Mouse (Mus musculus) stomach, embryonic 15.5 days (tissue): ENCODE measurements around the gene Unc5cl. TPM values are rescaled to one million over a fixed set of nuclear protein-coding genes. Genes with fewer than 3 reads are reported as not detected.

Experiments
- ATAC-seq: fragments of 200-750 bp; cut with Nextera tagmentation; 2 replicates; pipeline ENCODE4 v1.8.0; 2017; ENCODE audit warnings: low read depth, moderate number of reproducible peaks, moderate TSS enrichment; ENCODE audit not compliant: insufficient read depth, low FRiP score
- H3K27ac ChIP-seq: fragments of 300-500 bp; sonication (generic); 2 replicates; pipeline ENCODE4 v1.5.1; 2015; ENCODE audit warnings: mild to moderate bottlenecking, inconsistent platforms
- H3K27me3 ChIP-seq: fragments of 300-500 bp; sonication (generic); replicated peaks from 2 replicates; pipeline ENCODE4 v1.6.1; 2015; ENCODE audit warnings: inconsistent platforms
- H3K36me3 ChIP-seq: fragments of 300-500 bp; sonication (generic); 2 replicates; pipeline ENCODE4 v1.6.1; 2015; ENCODE audit warnings: inconsistent platforms
- H3K4me1 ChIP-seq: fragments of 300-500 bp; sonication (generic); 2 replicates; pipeline ENCODE4 v1.6.1; 2015; ENCODE audit warnings: inconsistent platforms
- H3K4me2 ChIP-seq: fragments of 300-500 bp; sonication (generic); 2 replicates; pipeline ENCODE4 v1.6.1; 2015; ENCODE audit warnings: mild to moderate bottlenecking, inconsistent platforms
- H3K4me3 ChIP-seq: fragments of 300-500 bp; sonication (generic); replicated peaks from 2 replicates; pipeline ENCODE4 v1.5.1; 2015; ENCODE audit warnings: inconsistent platforms
- H3K9ac ChIP-seq: fragments of 300-500 bp; sonication (generic); 2 replicates; pipeline ENCODE4 v1.6.1; 2015; ENCODE audit warnings: inconsistent platforms
- H3K9me3 ChIP-seq: fragments of 300-500 bp; sonication (generic); 2 replicates; pipeline ENCODE4 v1.6.1; 2016; ENCODE audit warnings: inconsistent platforms
- WGBS: fragments of 180-500 bp; shearing (Covaris S2); methylation state at CpG from one replicate; pipeline ENCODE4 v1.1.7; 2015; 5-methylcytosine and 5-hydroxymethylcytosine counted together
- polyA plus RNA-seq: library from polyadenylated mRNA; unstranded; fragments of >200 nt; fragmentation: Nextera tagmentation; extraction: Ambion mirVana; gene quantifications from 2 replicates; pipeline ENCODE4 v1.2.1, GENCODE M21; 2015

Unc5cl gene
- polyA plus RNA-seq, 1 experiment from 2014 or later, result 14.3 TPM

DNA sequence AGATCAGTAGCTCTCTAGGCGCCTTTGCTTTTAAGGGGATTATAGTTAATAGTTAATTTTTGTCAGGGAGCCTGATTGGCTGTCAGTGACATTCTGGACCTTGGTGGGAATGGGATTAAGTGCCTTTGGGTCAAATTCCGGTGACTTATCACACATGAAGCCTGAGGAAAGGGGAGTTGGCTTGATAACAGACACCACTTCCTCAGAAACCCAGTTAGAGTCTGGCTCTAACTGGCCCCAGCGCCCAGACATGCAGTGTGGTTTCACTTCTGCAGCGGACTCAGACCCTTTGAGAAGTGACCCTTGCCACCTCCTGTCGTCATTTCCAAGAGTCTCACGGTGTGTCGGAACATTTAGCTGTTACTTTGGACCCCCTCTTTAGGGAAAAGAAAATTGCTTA lies 36.5 kb upstream of the Unc5cl start:
- Histone ChIP-seq H3K27ac (peak overlapping the region; percentile 72), H3K4me1 (no peaks in the 10 kb centered on the region), H3K9me3 (no peaks in the 10 kb centered on the region), H3K4me3 (no peak overlapping the region), H3K36me3 (peaks cover 14% of the 10 kb centered on the region; the same call in 1 of the 2 replicates), H3K9ac (no peak overlapping the region), H3K27me3 (no peaks in the 10 kb centered on the region), H3K4me2 (peak overlapping the region; percentile 28; the same call in 1 of the 2 replicates)
- whole genome bisulfite sequencing, result 68% methylated on average over 7 of the region's 7 CpGs
- ATAC-seq, result peak; percentile 66

DNA sequence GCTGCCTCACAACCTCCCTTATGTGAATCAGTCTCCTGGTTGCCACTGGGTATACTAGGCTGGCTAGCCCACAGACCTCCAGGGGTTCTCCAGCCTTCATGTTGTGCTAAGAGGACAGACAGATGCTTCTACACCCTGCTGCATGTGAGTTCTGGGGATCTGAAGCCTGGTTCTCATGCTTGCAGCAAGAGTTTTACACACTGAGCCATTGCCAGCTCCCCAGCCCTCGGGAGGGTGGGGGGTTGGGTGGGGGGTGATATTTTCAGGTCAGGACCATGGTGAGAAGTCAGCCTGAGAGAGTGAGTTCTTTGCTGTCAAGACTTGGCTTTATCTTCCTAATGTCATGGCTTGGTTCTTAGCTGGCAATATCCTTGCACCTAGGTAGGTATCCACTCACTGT lies 35.9 kb upstream of the Unc5cl start:
- Histone ChIP-seq H3K9ac (no peak overlapping the region), H3K4me1 (0 out of 2 replicates have a peak, but pooled peaks cover 3% of the 10 kb centered on the region), H3K27me3 (no peaks in the 10 kb centered on the region), H3K36me3 (peaks cover 14% of the 10 kb centered on the region; the same call in 1 of the 2 replicates), H3K27ac (peak overlapping the region; percentile 72), H3K4me3 (no peak overlapping the region), H3K4me2 (peak overlapping the region; percentile 28; the same call in 1 of the 2 replicates), H3K9me3 (no peaks in the 10 kb centered on the region)
- 91% methylated on average over 1 of the region's 1 CpGs for WGBS
- no peak for ATAC-seq

DNA sequence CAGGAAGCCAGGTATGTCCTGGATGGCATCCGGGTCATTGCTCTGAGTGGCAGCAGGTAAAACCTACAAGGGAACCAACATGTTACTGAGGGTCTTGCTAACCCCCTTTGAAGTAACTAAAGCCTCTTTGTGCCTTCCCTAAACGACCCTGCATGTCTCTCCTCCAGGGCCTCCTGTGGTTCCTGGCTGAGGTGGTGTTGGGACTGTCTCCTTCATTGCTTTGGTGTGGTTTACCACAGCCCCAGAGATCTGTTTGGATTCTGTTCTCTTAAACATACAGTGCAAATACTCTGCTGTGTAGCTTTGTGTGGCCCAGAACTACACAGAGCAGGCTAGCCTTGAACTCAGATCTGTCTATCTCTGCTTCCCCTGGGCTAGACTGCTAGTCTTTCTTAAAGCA lies 35.1 kb upstream of the Unc5cl start:
- 60% methylated on average over 2 of the region's 2 CpGs for WGBS

DNA sequence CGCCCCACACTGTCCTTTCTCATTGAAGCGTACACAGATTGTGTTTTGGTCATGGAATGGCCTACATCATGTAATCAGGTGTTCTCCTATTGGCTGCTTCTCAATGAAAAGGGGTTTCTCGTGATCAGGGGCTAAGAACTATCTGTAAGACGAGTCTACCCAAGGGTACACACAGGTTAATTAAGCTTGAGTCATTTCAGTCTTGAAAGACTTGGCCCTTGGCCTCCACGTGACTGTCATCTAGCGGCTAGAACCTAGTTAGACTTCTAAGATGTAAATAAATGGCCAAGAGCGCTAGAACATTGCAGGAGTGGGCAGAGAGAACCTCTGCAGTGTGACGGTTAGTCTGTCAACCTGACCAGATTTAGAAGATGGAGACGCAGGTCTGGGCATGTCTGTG lies 30.5 kb upstream of the Unc5cl start:
- H3K9ac ChIP-seq, result no peak overlapping the region
- H3K36me3 ChIP-seq, result no peaks in the 10 kb centered on the region
- WGBS, result 82% methylated on average over 9 of the region's 9 CpGs
- H3K27me3 ChIP-seq, result no peaks in the 10 kb centered on the region
- H3K4me1 ChIP-seq, result peaks cover 26% of the 10 kb centered on the region
- no peak overlapping the region for H3K27ac ChIP-seq
- ATAC-seq, result no peak
- no peaks in the 10 kb centered on the region for H3K9me3 ChIP-seq
- no peak overlapping the region for H3K4me3 ChIP-seq
- H3K4me2 ChIP-seq, result no peak overlapping the region

More for the DNA sequence above, 35.1 kb upstream of the Unc5cl start:
- no peak overlapping the region for H3K27ac ChIP-seq
- H3K9ac ChIP-seq, result no peak overlapping the region
- no peak for ATAC-seq
- peaks cover 9% of the 10 kb centered on the region; the same call in 1 of the 2 replicates for H3K36me3 ChIP-seq
- no peaks in the 10 kb centered on the region for H3K9me3 ChIP-seq
- H3K4me2 ChIP-seq, result no peak overlapping the region
- 0 out of 2 replicates have a peak, but pooled peaks cover 6% of the 10 kb centered on the region for H3K4me1 ChIP-seq
- H3K27me3 ChIP-seq, result no peaks in the 10 kb centered on the region
- H3K4me3 ChIP-seq, result no peak overlapping the region

DNA sequence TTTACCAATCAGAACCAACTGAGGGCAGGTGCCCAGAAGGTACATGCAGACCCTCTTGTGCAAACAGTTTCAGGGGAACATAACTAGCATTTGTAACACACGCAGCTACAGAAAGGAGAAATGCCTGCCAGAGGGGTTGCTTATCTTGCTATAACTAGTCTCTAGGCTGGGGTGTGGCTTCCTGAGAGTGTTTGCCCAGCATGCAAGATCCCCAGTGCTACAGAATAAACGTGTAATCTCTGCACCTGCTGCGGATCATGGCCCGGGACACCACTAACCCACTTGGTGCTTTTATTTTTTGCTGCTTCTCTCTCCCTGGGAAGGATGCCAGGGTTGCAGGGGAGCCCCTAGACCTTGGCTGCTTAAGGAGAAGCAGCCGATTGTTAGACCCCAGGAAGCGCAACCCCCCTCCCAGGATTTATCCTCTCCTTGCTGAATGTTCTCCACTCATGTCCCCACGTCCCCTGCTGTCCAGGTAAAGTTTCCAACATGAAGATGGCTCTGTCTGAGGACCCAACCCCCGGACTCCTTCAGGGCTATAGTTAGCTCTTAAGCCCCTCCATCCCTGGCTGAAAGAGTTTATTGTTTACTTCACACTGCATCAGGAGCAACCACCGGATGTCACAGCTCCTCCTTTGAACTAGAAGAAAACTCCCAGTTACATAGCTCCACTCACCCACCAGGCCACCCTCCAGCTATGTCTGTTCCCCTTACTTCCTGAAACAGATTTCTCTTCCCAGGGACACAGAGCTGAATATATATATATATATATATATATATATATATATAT lies 28.7 kb upstream of the Unc5cl start:
- Histone ChIP-seq H3K4me1 (peaks cover 35% of the 10 kb centered on the region), H3K9ac (no peak overlapping the region), H3K4me2 (no peak overlapping the region), H3K36me3 (no peaks in the 10 kb centered on the region), H3K27ac (peak overlapping the region; percentile 79), H3K27me3 (no peaks in the 10 kb centered on the region), H3K9me3 (no peaks in the 10 kb centered on the region), H3K4me3 (no peak overlapping the region)
- ATAC-seq, result peak; percentile 76
- WGBS, result 31% methylated on average over 9 of the region's 9 CpGs

DNA sequence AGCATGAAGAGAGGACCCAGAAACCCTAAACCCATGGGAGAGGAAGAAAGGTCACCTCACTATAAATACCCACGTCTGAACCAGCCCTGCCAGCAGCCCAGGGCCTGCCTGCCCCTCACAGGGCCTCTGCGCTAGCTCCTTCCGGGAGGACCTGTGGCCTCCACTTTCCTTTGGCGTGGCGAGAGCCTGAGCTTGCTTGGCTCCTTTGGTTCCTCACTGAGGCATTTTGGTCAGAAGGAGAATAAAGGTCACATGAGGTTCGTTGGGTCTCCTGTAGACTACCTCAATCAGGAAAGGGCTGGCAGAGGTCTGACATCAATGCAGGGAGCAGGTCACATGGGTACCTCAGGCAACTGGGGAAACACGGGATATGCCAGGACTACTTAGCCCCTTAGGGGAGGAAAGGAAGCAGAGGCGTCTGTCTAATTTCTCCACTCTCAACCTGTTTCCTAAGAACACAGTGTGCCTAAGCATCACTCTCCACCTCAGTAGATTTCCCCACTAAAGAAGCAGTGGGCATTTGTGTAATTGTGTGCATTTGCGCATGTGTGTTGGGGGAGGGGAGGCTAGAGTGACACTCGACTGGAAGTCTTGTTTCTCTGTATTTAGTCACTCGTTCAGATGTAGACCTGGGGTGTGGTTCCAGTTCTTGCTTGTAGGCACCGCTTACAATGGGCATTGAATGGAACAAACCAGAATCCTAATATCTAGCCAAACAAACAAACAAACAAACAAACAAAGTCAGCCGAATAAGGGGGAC lies 27.5 kb upstream of the Unc5cl start:
- peaks cover 37% of the 10 kb centered on the region for H3K4me1 ChIP-seq
- no peak overlapping the region for H3K9ac ChIP-seq
- H3K9me3 ChIP-seq, result no peaks in the 10 kb centered on the region
- ATAC-seq, result no peak
- peak overlapping the region; percentile 54; the same call in 1 of the 2 replicates for H3K27ac ChIP-seq
- no peaks in the 10 kb centered on the region for H3K27me3 ChIP-seq
- H3K4me3 ChIP-seq, result no peak overlapping the region
- no peak overlapping the region for H3K4me2 ChIP-seq
- no peaks in the 10 kb centered on the region for H3K36me3 ChIP-seq
- WGBS, result 64% methylated on average over 13 of the region's 13 CpGs

DNA sequence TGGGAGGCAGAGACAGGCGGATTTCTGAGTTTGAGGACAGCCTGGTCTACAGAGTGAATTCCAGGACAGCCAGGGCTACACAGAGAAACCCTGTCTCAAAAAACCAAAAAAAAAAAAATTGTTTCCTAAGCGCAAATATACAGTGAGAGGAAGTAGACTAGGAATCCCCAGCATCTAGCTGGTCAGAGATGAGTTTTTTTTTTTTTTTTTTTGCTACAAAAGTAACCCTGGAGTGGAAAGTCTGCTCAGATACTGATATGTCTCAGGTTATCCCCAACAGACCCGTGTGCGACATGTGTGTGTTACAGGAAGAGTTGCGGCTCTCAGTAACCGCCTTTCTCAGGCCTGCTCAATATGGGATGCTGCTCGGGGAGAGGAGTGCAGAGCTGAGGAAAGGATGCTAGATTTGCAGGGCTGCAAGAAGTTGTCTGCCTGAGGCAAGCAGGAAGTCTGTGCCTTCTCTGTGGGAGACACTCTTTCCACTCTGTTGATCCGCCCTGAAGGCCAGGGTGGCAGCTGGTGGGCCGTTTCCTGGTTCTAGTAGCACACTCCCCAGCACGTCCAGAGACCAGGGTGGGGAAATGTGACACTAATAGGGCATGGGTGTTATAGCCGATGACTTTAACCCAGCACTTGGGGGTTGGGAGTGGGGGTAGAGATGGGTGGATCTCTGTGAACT lies 26.7 kb upstream of the Unc5cl start:
- Histone ChIP-seq H3K4me2 (no peak overlapping the region), H3K27ac (peak overlapping the region; percentile 44), H3K36me3 (no peaks in the 10 kb centered on the region), H3K9ac (no peak overlapping the region), H3K4me3 (no peak overlapping the region), H3K9me3 (no peaks in the 10 kb centered on the region), H3K27me3 (no peaks in the 10 kb centered on the region), H3K4me1 (peaks cover 45% of the 10 kb centered on the region)
- WGBS, result 61% methylated on average over 11 of the region's 11 CpGs
- no peak for ATAC-seq

DNA sequence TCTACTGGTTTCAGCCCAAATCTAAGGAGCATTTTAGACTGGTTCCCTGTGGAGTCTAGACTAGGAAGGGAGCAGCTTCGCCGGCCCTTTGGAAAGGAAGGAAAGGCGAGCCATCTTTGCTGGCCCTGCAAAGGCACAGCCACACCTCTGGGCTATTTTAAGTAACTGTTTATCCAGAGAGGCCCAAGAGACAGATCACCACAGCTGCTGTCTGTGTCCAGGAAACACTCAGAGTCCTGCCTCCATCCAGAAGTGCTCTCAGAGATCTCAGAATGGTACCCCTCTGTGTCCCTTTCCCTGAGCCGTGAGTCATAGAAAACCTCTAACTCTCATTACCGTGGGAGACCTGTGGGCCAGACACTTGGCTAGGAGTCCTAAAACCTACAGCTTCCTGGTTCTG lies 24.3 kb upstream of the Unc5cl start:
- Histone ChIP-seq H3K9ac (no peak overlapping the region), H3K4me1 (peaks cover 39% of the 10 kb centered on the region), H3K4me3 (no peak overlapping the region), H3K9me3 (no peaks in the 10 kb centered on the region), H3K27me3 (no peaks in the 10 kb centered on the region), H3K36me3 (no peaks in the 10 kb centered on the region), H3K4me2 (no peak overlapping the region), H3K27ac (peak overlapping the region; percentile 49; the same call in 1 of the 2 replicates)
- WGBS, result 20% methylated on average over 5 of the region's 5 CpGs
- no peak for ATAC-seq

DNA sequence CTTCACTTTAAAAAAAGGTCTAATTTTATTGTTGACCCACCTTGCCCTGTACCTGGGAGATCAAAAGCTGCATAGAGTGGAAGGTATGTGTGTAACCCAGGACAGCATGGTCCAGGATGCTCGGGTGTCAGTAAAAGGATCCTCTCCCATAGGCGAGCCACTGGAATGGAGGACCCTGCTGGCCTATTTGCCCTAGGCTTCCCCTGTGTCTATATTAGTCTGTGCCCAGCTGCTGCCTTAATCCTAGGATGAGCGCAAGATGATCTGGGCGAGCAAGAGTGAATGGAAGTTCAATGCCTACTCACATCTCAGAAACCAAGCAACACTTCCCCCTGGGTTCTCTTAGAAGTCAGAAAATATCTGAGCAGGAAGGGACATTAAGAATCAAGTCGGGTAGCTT lies 23.6 kb upstream of the Unc5cl start:
- Histone ChIP-seq H3K4me1 (peaks cover 38% of the 10 kb centered on the region), H3K4me2 (no peak overlapping the region), H3K9me3 (no peaks in the 10 kb centered on the region), H3K27ac (peak overlapping the region; percentile 74), H3K27me3 (no peaks in the 10 kb centered on the region), H3K9ac (no peak overlapping the region), H3K36me3 (no peaks in the 10 kb centered on the region), H3K4me3 (no peak overlapping the region)
- ATAC-seq, result no peak
- 71% methylated on average over 5 of the region's 5 CpGs for WGBS

DNA sequence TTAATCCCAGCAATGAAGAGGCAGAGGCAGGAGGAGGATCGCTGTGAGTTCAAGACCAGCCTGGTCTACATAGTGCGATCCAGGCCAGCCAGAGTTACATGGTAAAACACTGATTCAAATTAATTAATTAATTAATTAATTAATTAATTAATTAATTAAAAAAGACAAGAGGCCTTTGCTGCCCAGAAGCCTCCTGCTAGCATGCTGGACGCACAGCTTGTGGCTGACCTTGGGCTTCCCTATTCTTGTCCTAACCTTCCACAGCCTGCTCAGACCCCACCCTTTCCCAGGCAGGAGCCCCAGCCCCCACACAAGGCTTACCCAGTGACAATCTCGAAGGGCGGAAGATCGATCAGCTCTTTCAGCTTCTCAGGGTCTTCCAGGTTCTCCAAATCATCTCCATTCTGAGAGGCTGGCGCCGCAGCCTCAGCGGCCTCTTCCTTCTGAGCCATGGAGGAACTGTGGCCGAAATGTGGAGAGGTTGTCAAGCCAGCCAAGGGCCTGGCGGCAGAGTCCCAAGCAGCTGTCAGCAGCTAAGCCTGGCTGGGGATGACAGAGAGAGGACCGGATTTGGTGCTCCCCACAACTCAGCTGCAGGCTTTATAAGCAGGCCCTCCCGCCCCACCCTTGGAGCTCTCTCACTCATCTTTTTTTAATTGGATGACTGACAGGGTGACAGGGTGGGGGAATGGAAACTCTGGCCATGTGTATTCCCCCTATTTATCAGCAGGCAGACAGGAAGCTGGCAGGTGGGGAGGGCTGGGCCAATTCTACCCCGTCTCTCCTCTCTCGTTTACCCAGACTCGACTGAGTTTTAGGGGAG lies 22.3 kb upstream of the Unc5cl start, which contains the start of gene Apobec2:
TSS of gene Apobec2 (minus strand) at position 773 of the 823 bp plus-strand sequence.
- Histone ChIP-seq H3K4me3 (no peak within 1 kb of the TSS), H3K9me3 (no peaks in the 10 kb centered on the region), H3K27me3 (no peaks in the 10 kb centered on the region), H3K9ac (no peak within 1 kb of the TSS), H3K4me1 (peaks cover 36% of the 10 kb centered on the region), H3K4me2 (no peak within 1 kb of the TSS), H3K36me3 (no peaks in the 10 kb centered on the region), H3K27ac (peak within 1 kb of the TSS; percentile 28; the same call in 1 of the 2 replicates)
- 50% methylated on average over 16 of the region's 16 CpGs for WGBS
- ATAC-seq, result 0 out of 2 replicates have a peak, but pooled peaks have one; percentile 16
